Mouse (Mus musculus) intestine, embryonic 15.5 days (tissue): Measurements from ENCODE around the gene Cacna1d. TPM values are rescaled to one million over a fixed set of nuclear protein-coding genes. Genes with fewer than 3 reads are reported as not detected.

Experiments
- ATAC-seq: fragments of 200-750 bp; cut with Nextera tagmentation; 2 replicates; pipeline ENCODE4 v1.8.0; 2017; ENCODE audit warnings: moderate TSS enrichment, moderate library complexity
- H3K27ac ChIP-seq: fragments of 300-500 bp; sonication (generic); 2 replicates; pipeline ENCODE4 v1.5.1; 2015; ENCODE audit warnings: mild to moderate bottlenecking, inconsistent platforms
- H3K27me3 ChIP-seq: fragments of 300-500 bp; sonication (generic); replicated peaks from 2 replicates; pipeline ENCODE4 v1.6.1; 2015; ENCODE audit warnings: inconsistent platforms
- H3K36me3 ChIP-seq: fragments of 300-500 bp; sonication (generic); 2 replicates; pipeline ENCODE4 v1.6.1; 2015; ENCODE audit warnings: inconsistent platforms
- H3K4me1 ChIP-seq: fragments of 300-500 bp; sonication (generic); replicated peaks from 2 replicates; pipeline ENCODE4 v1.6.1; 2015; ENCODE audit warnings: inconsistent platforms
- H3K4me2 ChIP-seq: fragments of 300-500 bp; sonication (generic); replicated peaks from 2 replicates; pipeline ENCODE4 v1.6.1; 2015; ENCODE audit warnings: mild to moderate bottlenecking, inconsistent platforms
- H3K4me3 ChIP-seq: fragments of 300-500 bp; sonication (generic); replicated peaks from 2 replicates; pipeline ENCODE4 v1.5.1; 2015; ENCODE audit warnings: inconsistent platforms
- H3K9ac ChIP-seq: fragments of 300-500 bp; sonication (generic); 2 replicates; pipeline ENCODE4 v1.6.1; 2015; ENCODE audit warnings: inconsistent platforms
- H3K9me3 ChIP-seq: fragments of 300-500 bp; sonication (generic); 2 replicates; pipeline ENCODE4 v1.6.1; 2016; ENCODE audit warnings: inconsistent platforms
- WGBS: fragments of 180-500 bp; shearing (Covaris S2); methylation state at CpG from one replicate; pipeline ENCODE4 v1.1.7; 2015; 5-methylcytosine and 5-hydroxymethylcytosine counted together
- polyA plus RNA-seq: library from polyadenylated mRNA; unstranded; fragments of >200 nt; fragmentation: Nextera tagmentation; extraction: Ambion mirVana; gene quantifications from 2 replicates; pipeline ENCODE4 v1.2.1, GENCODE M21; 2015

Gene Cacna1d
- polyA plus RNA-seq, 1 experiment from 2014 or later: 3.5 TPM

DNA sequence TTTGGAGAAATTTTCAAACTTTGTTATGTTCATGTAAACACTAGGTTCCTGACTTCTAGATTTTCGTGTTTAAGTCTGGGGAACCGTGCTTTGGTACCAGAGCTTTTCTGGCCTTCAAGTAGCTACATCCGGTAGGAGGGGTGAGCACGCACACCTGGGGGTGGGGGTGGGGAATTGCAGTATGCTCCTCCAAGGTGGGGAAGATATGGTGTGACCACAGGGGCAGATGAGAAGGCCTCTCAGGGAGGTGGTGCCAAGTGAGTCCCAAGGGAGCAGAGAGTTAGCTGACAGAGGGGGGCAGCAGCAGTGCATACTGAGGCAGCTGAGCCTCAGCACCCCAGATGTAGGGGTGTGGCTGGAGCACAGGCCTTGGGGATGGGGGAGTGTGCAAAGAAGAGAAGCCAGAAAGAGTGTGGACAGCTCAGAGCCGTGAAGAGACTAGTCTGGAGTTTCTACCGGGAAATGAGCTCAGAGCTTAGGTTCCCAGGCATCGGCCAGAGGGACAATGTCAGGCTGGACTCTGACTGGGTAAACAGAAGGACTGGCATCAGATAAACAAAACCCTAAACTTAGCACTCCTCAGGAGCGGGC is 387.2 kb downstream of the Cacna1d start:
- no peaks in the 10 kb centered on the region for H3K27me3 ChIP-seq
- H3K4me3 ChIP-seq: no peak overlapping the region
- H3K36me3 ChIP-seq: no peaks in the 10 kb centered on the region
- 0 out of 2 replicates have a peak, but pooled peaks cover 2% of the 10 kb centered on the region for H3K4me1 ChIP-seq
- no peaks in the 10 kb centered on the region for H3K9me3 ChIP-seq
- no peak overlapping the region for H3K27ac ChIP-seq
- H3K4me2 ChIP-seq: no peak overlapping the region
- H3K9ac ChIP-seq: no peak overlapping the region
- ATAC-seq: no peak
- 47% methylated on average over 8 of the region's 8 CpGs for WGBS

DNA sequence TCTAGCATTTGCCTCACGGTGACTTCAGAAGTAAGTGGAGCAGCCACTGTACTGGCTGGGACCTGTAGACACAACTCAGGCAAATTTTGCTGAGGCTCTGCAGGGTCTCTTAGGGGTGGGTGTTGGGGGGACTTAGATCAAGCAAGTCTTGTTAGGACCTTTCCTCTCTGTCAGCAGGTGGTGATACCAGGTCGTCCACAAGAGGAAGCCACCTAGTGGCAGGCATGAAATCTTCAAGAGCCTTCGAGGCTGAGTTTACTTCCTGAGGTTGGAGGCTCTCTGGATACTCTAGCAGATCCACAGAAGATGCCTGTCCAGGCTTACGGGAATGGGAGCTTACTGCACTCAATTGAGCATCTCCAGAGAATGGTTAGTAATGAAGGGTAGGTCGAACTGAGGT is 394.0 kb downstream of the Cacna1d start:
- Histone ChIP-seq H3K4me1 (no peaks in the 10 kb centered on the region), H3K9ac (no peak overlapping the region), H3K27ac (no peak overlapping the region), H3K36me3 (no peaks in the 10 kb centered on the region), H3K9me3 (no peaks in the 10 kb centered on the region), H3K27me3 (no peaks in the 10 kb centered on the region), H3K4me3 (no peak overlapping the region), H3K4me2 (no peak overlapping the region)
- WGBS: 47% methylated on average over 5 of the region's 5 CpGs
- ATAC-seq: no peak

GRCm38 (mm10) chr14:30092426-30092825 is 398.8 kb downstream of the Cacna1d start:
- 77% methylated on average over 4 of the region's 4 CpGs for WGBS
- Histone ChIP-seq H3K9me3 (no peaks in the 10 kb centered on the region), H3K4me1 (no peaks in the 10 kb centered on the region), H3K36me3 (no peaks in the 10 kb centered on the region), H3K4me2 (no peak overlapping the region), H3K27ac (no peak overlapping the region), H3K9ac (no peak overlapping the region), H3K4me3 (no peak overlapping the region), H3K27me3 (no peaks in the 10 kb centered on the region)
- ATAC-seq: no peak

DNA sequence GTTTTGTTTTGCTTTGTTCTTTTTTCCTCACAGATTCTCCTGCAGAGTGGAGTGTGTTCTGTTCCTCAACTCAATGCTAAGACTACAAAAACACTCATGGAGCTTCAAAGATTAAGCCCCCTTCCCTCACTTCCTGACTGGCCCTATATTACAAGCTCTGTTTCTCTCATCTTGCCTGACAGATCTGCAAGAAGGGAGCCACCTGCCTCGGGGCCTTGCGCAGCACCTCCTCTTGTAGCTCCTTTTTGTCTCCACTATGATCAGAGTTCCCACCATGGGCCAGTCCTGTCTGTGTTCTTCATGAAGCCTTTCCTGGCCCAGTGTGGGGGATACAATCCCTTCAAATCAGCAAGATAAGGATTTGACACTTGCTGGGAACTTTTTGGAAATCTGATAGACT is 399.2 kb downstream of the Cacna1d start:
- H3K4me3 ChIP-seq: no peak overlapping the region
- H3K9ac ChIP-seq: no peak overlapping the region
- H3K36me3 ChIP-seq: no peaks in the 10 kb centered on the region
- H3K4me2 ChIP-seq: no peak overlapping the region
- no peaks in the 10 kb centered on the region for H3K4me1 ChIP-seq
- H3K9me3 ChIP-seq: no peaks in the 10 kb centered on the region
- no peaks in the 10 kb centered on the region for H3K27me3 ChIP-seq
- 70% methylated on average over 2 of the region's 2 CpGs for WGBS
- ATAC-seq: no peak
- no peak overlapping the region for H3K27ac ChIP-seq

DNA sequence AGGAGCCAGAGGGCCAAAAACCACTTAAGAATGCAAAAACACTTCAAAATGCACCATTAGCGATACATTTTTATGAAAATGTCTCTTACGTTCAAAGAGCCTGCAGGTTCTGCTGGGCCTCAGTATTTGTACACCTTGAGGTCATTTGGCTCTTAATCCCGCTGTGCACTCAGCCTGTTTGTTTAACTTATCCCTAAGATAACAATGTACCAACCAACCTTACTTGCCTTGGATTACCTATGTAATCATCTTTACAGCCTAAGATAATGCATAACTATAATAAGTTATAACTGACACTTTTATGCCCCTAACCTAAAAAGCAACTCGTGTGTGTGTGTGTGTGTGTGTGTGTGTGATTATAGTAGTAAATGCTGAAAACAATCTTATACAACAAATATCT is 411.5 kb downstream of the Cacna1d start:
- ATAC-seq: peak; percentile 62
- Histone ChIP-seq H3K36me3 (no peaks in the 10 kb centered on the region), H3K4me3 (no peak overlapping the region), H3K27me3 (peaks cover 10% of the 10 kb centered on the region; the same call in 1 of the 2 replicates), H3K9me3 (no peaks in the 10 kb centered on the region), H3K4me2 (no peak overlapping the region), H3K27ac (no peak overlapping the region), H3K4me1 (no peaks in the 10 kb centered on the region), H3K9ac (no peak overlapping the region)
- WGBS: 51% methylated on average over 4 of the region's 4 CpGs

GRCm38 (mm10) chr14:30078115-30078808 is 413.0 kb downstream of the Cacna1d start:
- WGBS: 75% methylated on average over 15 of the region's 15 CpGs
- no peaks in the 10 kb centered on the region for H3K9me3 ChIP-seq
- H3K9ac ChIP-seq: no peak overlapping the region

DNA sequence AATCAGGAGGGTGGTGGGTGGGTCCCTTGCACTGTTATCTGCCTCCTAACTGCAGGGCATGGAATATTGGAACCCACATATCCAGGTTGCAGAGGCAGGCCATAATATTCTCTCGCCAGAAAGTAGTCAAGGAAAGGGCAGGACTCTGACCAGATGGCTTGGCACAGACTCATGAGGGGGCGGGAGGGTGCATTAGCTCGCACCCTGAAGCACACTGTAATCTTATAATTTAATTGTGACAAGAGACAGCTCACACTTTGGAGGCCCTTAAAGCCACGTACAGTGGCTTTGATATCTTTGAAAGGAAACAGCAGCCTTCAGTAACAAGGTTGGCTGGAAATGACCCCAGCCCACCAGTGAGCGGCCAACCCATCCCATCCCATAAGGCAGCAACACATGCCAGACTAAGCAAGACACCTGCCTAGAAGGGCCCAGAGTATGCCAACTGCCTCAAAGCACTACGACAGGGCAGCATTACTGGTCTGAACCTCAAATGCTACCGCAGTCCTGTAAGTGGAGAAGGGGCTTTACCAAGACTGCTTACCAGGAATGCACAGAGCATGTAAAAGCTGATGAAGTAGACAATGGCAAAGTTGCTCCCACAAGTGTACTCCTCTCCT is 415.9 kb downstream of the Cacna1d start:
- H3K9me3 ChIP-seq: no peaks in the 10 kb centered on the region
- ATAC-seq: no peak
- H3K9ac ChIP-seq: no peak overlapping the region
- WGBS: 78% methylated on average over 7 of the region's 7 CpGs
- no peak overlapping the region for H3K4me3 ChIP-seq
- H3K4me2 ChIP-seq: no peak overlapping the region
- H3K36me3 ChIP-seq: no peaks in the 10 kb centered on the region
- H3K4me1 ChIP-seq: no peaks in the 10 kb centered on the region
- H3K27ac ChIP-seq: no peak overlapping the region
- H3K27me3 ChIP-seq: peaks cover 14% of the 10 kb centered on the region; the same call in 1 of the 2 replicates

More at GRCm38 (mm10) chr14:30078115-30078808, 413.0 kb downstream of the Cacna1d start:
- Histone ChIP-seq H3K4me1 (no peaks in the 10 kb centered on the region), H3K27me3 (peaks cover 14% of the 10 kb centered on the region; the same call in 1 of the 2 replicates), H3K36me3 (no peaks in the 10 kb centered on the region), H3K27ac (no peak overlapping the region), H3K4me2 (no peak overlapping the region), H3K4me3 (no peak overlapping the region)
- ATAC-seq: no peak

- Histone ChIP-seq H3K4me3 (no peak overlapping the region), H3K36me3 (no peaks in the 10 kb centered on the region), H3K4me1 (no peaks in the 10 kb centered on the region), H3K9me3 (no peaks in the 10 kb centered on the region), H3K27me3 (no peaks in the 10 kb centered on the region; the same call in 1 of the 2 replicates), H3K27ac (no peak overlapping the region), H3K9ac (no peak overlapping the region), H3K4me2 (no peak overlapping the region)
- ATAC-seq: no peak
- 77% methylated on average over 3 of the region's 3 CpGs for WGBS
Observed at GRCm38 (mm10) chr14:30068566-30068965, 422.7 kb downstream of the Cacna1d start.

GRCm38 (mm10) chr14:30066752-30067151 is 424.5 kb downstream of the Cacna1d start:
- Histone ChIP-seq H3K4me3 (no peak overlapping the region), H3K9ac (no peak overlapping the region), H3K4me2 (no peak overlapping the region), H3K27ac (no peak overlapping the region), H3K36me3 (no peaks in the 10 kb centered on the region), H3K4me1 (no peaks in the 10 kb centered on the region), H3K9me3 (no peaks in the 10 kb centered on the region), H3K27me3 (no peaks in the 10 kb centered on the region; the same call in 1 of the 2 replicates)
- WGBS: 72% methylated on average over 12 of the region's 12 CpGs
- no peak for ATAC-seq

DNA sequence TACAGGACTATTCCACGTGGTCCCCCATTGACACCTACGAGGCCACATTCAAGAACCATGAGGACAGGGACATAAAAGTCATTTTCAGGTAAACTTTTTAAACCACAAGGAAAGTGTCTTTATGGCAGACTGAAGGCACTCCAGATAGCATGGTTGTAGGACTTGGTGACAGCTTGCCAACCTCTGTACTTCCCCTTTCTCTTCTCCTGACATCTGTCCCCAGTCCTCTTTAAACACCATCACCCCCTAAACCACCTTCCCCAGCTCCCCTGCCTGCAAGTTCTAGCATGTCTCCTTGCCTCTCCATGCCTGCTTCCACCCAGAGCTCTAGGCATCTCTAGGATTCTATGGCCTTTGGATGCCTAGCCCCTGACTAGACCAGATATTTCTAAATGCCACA is 426.4 kb downstream of the Cacna1d start:
- WGBS: 85% methylated on average over 2 of the region's 2 CpGs
- H3K4me3 ChIP-seq: no peak overlapping the region
- no peak overlapping the region for H3K9ac ChIP-seq
- H3K27ac ChIP-seq: no peak overlapping the region
- H3K36me3 ChIP-seq: no peaks in the 10 kb centered on the region
- no peaks in the 10 kb centered on the region; the same call in 1 of the 2 replicates for H3K27me3 ChIP-seq
- ATAC-seq: no peak
- H3K4me1 ChIP-seq: no peaks in the 10 kb centered on the region
- H3K4me2 ChIP-seq: no peak overlapping the region
- H3K9me3 ChIP-seq: no peaks in the 10 kb centered on the region

GRCm38 (mm10) chr14:30056031-30056766 is 435.1 kb downstream of the Cacna1d start:
- WGBS: 46% methylated on average over 13 of the region's 13 CpGs
- Histone ChIP-seq H3K4me3 (no peak overlapping the region), H3K9ac (no peak overlapping the region), H3K4me2 (no peak overlapping the region), H3K4me1 (peaks cover 10% of the 10 kb centered on the region; the same call in 1 of the 2 replicates), H3K9me3 (no peaks in the 10 kb centered on the region), H3K27me3 (no peaks in the 10 kb centered on the region), H3K27ac (peak overlapping the region; percentile 72; the same call in 1 of the 2 replicates), H3K36me3 (no peaks in the 10 kb centered on the region)
- peak; percentile 10 for ATAC-seq

- ATAC-seq: no peak
- Histone ChIP-seq H3K4me3 (no peak overlapping the region), H3K4me1 (peaks cover 10% of the 10 kb centered on the region; the same call in 1 of the 2 replicates), H3K36me3 (no peaks in the 10 kb centered on the region), H3K27me3 (no peaks in the 10 kb centered on the region), H3K27ac (no peak overlapping the region), H3K4me2 (no peak overlapping the region), H3K9ac (no peak overlapping the region), H3K9me3 (no peaks in the 10 kb centered on the region)
- whole genome bisulfite sequencing: 64% methylated on average over 7 of the region's 7 CpGs
Observed at GRCm38 (mm10) chr14:30054922-30055321, 436.3 kb downstream of the Cacna1d start.
